Mouse (Mus musculus) naive thymus-derived CD4-positive, alpha-beta T cell, adult 2 months (primary cell): ENCODE results near the gene Actn3.
"Not testable (repeated sequence)": the region's sequence is repeated elsewhere in the genome, so short reads cannot be mapped to it uniquely, and the experiment has no call there.

Experiments used
- DNase-seq: peaks from one replicate; pipeline ENCODE4 v3.0.0-alpha.2; 2011; ENCODE audit warnings: low read depth

Actn3 gene

DNA sequence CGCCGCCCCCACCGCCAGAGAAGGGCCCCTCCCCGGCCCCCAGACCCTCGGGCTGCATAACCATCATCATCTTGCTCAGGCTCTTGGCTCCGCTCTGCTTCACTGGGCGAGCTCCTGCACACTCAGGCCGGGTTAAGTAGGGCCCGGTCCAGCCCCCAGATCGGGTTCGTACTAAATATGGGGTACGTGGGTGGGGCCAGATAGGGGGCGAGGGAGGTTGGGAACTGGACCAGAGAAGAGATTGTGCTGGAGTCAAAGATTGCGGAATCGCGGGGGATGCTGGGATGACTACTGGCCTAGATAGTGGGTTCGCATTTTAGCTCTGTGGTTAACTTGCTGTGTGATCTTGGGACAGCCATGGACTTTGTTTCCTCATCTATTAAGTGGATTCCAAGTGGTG, at the start of gene Actn3:
Actn3 (minus strand) TSS at position 125 of the 400 bp plus-strand sequence.
- no peak for DNase-seq

DNA sequence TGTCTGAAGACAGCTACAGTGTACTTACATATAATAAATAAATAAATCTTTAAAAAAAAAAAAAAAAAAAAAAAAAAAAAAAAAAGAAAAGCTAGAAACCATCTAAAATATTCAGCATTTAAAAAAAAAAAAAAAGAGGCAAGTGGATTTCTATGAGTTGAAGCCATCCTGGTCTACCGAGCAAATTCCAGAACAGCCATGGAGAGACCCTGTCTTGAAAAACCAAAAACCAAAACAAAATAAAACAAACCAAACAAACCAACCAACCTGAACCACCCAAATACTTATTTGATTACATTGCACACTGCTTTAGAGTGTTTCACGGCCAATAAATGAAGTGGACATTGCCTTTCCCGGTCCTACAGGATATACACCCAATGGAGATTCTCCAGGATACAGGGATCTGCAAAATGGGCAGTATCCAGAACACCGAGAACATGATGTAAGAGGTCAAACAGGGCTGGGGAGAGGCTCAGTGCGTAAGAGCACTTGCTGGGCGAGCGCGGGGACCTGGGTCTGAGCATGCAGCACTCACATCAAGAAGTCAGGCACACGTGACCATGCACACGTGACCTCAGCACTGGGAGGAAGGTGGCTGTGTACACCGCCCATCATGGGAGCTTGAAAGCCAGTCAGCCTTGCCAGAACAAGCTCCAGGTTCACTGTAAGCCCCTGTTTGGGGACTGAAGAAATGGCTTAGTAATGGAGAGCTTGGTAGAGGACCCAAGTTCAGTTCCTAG, 47.6 kb upstream of the Actn3 start:
- no peak for DNase-seq

DNA sequence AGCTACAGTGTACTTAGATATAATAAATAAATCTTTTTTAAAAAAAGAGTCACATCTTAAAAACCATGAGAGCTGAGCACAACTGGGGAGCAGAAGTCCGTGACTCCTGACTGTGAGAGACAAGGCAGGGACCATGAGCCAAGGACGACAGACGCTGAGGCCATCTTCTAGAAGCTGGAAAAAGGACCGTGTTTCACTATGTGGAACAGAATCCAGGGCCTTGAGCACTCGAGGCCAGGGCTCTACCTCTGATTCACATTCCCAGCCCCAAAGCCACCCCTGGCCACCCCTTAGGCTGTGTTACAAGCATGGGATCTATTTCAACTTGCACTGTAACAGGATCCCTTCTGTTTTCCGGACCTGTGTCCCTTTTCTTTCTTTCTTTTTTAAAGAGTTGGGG, 41.9 kb upstream of the Actn3 start:
- DNase-seq = no peak

DNA sequence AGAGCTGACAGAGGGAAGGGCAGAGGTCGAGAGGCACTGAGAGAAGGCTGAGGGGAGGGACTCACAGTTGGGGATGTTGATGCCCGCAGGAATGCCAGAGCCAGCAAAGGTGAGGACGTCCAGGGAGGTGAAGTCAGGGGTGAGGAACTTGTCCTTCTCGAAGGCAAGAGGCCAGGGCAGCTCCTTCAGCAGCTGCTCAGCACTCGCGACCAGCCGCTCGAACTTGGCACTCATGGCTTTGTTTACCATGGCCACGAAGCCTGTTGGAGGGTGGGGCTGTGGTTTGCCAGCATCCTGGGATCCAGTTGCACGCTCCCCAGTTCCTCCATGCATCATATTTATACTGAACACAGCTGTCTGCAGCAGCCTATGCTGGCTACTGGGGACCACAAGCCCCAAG, 39.1 kb upstream of the Actn3 start:
- DNase-seq = no peak

DNA sequence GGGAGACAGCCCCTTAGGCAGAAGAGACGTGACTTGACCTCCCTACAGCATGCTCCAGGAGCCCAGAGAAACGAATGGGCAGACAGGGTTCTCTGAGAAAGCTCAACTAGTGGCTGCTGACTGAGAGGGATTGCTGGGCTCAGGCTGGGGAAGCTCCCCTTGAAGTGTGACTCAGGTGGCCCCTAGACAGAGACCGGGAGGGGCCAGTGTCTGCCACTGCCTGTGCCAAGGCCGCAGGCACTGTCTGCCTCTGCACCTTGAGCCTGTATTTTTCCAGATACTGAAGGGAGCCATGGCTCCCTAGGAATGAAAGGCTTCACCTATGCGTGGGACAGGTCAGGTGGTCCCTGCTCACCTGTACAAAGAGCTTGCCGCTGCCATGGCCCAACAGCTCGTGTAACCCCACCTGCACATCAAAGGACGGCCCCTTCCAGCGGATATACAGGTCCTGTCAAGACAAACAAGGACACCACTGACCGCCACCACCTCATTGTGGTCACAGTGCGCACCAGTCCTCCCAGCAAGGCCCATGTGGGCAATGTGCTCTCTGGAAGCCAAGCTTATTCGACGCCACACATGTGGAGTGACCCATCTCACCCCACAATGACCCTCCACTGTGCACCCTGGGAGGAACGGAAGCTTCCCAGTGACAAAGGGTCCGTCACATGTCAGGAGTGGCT, 38.4 kb upstream of the Actn3 start:
- no peak for DNase-seq

- DNase-seq = no peak
Measured at GRCm38 (mm10) chr19:4909376-4909775, 31.7 kb upstream of the Actn3 start.

- DNase-seq = peak; percentile 56
Measured at GRCm38 (mm10) chr19:4908107-4908506, 30.4 kb upstream of the Actn3 start.

DNA sequence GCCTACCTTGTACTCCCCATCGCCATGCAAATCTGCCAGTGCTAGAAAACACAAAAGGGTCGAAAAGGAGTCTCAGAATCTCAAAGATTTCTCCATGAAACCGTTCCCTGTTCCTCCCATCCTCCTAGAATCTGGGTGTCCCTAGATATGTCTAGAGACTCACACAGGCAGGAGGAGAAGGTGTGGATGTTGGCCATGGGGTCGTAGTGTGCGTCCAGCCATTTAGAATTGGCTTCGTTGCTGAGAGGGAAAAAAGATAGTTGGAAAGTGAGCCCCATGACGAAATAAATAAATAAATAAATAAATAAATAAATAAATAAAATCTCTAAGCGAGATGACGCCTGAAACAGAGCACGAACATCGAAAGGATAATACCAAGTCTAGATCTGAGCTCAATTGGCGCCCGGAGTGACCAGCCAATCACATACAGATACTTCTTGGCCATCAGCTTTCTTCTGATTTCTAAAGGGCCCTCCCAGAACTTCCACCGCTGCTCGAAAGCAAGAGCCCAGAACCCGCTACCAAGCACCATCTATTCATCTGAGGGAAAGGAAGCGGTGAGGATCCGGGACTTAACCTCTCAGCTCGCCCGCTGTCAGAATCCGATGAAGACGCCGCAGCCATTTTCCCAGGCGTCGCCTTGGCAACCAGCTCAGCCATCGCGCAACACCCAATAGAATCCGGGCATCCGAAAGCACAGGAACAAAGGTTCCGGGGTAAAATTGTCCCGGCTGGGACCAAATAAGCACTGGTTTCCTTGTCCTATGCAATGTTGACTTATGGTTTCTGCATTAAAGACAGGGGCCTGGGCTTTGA, 28.5 kb upstream of the Actn3 start, which contains the start of gene Bbs1:
Bbs1 (minus strand) TSS at position 650 of the 816 bp plus-strand sequence.
- DNase-seq = peak; percentile 88

GRCm38 (mm10) chr19:4899888-4900287, 22.2 kb upstream of the Actn3 start:
- no peak for DNase-seq

DNA sequence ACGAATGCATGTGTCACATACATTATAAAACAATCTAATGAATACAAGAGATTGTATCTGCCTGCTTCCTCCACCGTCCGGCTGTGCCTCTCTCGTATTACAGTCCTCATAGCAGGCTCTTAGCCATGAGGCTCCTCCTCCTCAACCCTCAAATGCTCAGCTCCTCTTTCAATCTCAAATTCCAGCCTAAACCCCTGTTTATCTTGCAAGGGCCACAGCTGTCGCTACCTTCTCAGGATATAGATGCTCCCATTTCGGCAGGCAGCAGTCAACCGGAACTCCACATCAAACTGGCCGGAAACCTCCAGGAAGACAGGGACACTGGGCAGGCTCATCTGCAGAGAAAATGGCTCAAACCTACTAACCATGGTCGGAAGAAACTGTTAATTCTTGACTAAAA, 21.3 kb upstream of the Actn3 start:
- no peak for DNase-seq

GRCm38 (mm10) chr19:4896780-4897520, 19.2 kb upstream of the Actn3 start:
- no peak for DNase-seq

DNA sequence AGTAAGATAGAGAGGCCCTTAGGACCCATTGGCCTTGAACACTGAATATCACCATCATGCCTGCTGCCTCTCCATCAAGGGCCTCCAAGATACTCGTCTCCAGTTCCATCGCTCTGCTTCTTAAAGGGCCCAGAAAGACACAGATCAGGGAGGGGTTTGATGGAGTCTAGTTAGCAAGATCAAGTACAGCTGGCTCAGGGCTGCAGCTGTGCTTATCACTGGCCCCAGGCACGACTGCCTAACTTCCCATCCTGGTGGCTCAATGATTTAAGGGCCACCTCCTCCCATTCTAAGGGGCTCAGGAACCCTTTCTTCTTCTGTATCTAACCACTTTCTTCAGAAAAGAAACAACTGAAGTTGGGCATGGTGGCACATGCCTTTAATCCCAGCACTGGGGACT, 14.1 kb upstream of the Actn3 start:
- no peak for DNase-seq

DNA sequence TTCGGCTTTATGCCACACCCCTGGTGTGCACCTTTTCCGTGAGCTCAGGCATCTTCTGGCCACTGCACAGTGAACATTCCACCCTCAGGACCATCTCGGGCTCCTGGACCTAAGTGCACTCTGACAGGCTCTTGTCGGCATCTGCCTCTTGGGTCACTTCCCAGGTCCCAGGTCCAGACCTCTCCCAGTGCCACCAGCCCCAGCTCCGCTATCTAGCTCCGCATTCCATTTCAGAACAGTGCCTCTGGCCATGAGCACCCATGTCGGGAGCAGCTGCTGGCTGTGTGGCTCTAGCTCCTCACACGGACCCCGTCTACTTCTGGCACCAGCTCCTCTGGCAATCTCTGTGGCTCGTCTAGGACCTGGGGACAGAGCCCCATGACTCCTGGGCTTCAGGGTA, 12.1 kb upstream of the Actn3 start:
- DNase-seq = no peak

DNA sequence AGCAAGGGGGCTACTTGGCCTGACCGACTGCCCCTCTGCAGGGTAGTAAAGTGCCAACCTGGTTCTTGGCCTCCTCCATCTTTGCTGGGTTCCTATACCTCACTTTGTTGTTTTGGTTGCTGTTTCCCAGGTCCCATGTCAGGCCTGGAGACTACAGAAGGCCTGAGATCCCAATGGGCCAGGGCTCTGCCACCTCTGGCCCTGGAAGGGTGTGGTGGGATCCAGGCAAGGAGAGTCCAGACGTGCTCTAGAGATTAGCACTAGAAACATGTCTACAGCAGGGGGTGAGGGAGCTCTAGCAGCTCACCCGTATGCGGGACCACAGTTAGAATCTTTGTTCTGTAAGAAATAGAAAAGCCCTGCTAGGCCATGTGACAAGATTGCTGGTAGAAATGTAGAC, 6.3 kb upstream of the Actn3 start:
- no peak for DNase-seq

DNA sequence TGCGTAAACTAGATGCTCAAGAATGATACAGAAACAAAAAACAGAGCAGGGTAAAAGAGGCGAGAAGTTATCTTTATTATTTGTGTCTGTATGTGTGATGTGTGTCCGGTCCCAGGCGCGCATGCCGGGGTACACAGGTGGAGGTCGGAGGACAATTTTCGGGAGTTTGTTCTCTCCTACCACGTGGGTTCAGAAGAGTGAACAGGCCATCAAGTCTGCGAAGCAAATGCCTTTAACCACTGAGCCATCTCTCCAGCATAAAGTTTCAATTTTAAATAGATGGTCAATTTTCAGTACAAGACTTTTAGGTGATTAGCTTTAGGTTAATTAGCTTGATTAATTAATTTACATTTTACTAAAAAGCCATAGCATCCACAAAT, 1.6 kb upstream of the Actn3 start:
- no peak for DNase-seq

GRCm38 (mm10) chr19:4878405-4879323, 955 bp upstream of the Actn3 start, which contains the start of gene Zdhhc24:
Zdhhc24 (plus strand) TSS chr19:4878668.
- DNase-seq = peak; percentile 95

- DNase-seq = no peak
Measured at GRCm38 (mm10) chr19:4876755-4877154, 954 bp downstream of the Actn3 start.

DNA sequence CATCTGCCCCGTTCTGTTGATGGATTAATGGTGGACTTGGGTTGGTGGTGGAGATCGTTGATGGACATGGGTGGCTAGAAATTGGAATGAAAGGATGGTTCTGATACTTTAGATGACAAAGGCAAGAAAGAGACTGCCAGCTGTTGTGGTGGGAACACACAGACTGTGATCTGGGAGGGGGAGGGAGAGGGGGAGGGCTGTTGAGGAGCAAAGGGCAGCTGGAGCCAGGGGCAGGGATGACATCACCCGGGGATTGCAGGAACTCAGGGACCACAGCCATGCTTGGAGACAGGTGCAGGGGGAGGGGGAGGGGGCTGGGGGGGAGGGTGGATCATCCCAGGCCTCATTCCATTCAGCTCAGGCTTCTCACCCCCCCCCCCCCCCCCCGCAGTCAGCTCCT, 1.5 kb downstream of the Actn3 start:
- DNase-seq = no peak

DNA sequence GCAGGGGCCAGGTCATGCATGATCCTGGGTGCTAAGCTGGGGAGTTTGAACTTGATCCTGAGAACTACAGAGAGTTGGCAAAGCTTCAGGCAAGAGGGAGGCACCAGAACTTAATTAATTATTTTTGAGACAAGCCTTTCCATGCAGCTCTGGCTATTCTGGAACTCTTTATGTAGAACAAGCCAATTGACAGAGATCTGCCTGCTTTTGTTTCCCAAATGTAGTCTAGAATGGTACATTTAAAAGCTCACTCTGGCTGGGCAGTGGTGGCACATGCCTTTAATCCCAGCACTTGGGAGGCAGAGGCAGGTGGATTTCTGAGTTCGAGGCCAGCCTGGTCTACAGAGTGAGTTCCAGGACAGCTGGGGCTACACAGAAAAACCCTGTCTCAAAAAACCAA, 3.1 kb downstream of the Actn3 start:
- not testable (repeated sequence) for DNase-seq

DNA sequence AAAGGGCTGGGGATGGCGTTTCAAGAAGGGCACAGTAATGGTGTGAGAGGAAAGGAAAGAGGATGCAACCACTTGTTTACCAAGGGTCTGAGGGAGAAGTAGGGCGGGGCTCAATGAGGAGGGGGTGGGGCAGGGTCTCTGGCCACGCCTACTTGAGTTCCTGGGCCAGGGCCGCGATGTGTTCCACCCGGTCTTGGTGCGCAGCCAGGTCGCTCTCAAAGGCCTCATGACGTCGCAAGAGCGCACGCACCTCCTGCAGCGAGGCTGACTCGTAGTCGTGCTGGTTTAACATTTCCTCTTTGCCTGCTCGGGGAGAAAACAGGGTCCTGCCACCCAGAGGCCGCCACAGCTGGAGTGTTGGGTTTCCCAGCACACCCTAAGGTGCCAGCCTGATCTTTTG, 12.6 kb downstream of the Actn3 start:
- peak; percentile 47 for DNase-seq

GRCm38 (mm10) chr19:4863048-4863447, 14.7 kb downstream of the Actn3 start:
- DNase-seq = no peak
